Mouse (Mus musculus) right cerebral cortex, postnatal 36 days (tissue): ENCODE data around the gene Pgrmc1.
"Not testable (repeated sequence)": the region's sequence is repeated elsewhere in the genome, so short reads cannot be mapped to it uniquely, and the experiment has no call there.

Experiments used
- DNase-seq, 2 experiments: peaks; one replicate each; pipeline ENCODE4 v3.0.0; 2022; ENCODE audit warnings: low spot score in 2 of 2, mixed read lengths in 1 of 2

The Pgrmc1 gene

GRCm38 (mm10) chrX:36597707-36598389 lies at the start of gene Pgrmc1:
Pgrmc1 (plus strand) TSS chrX:36598206.
- DNase-seq: peak; percentile 61 to 71

- DNase-seq: no peak
These were observed 49.2 kb upstream of the Pgrmc1 start for GRCm38 (mm10) chrX:36548798-36549197.

DNA sequence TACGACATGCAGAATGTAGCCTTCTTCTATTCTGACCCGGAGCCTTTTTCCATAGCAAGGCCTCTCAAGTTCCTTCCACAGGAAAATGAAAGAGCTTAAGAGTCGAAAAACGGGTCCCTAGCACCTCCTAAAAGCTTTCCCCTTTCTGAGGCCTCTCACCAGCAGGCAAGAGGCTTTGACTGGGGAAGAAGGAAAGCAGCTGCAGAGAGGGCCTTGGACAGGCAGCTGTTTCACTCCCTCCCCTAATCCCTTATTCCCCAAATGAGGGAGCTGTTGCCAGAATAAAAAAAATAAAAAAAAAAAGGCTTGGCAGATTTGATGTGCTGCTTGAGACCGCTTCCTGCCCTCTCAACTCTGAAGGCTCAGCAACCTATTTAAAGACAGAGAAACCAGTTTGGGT lies 47.1 kb upstream of the Pgrmc1 start:
- DNase-seq: no peak

GRCm38 (mm10) chrX:36551351-36551750 lies 46.7 kb upstream of the Pgrmc1 start:
- peak in 1 of 2 experiments; percentile 1 for DNase-seq

- DNase-seq: peak in 1 of 2 experiments; percentile 16
These were observed 45.9 kb upstream of the Pgrmc1 start for GRCm38 (mm10) chrX:36552055-36552587.

GRCm38 (mm10) chrX:36552715-36553114 lies 45.3 kb upstream of the Pgrmc1 start:
- no peak for DNase-seq

GRCm38 (mm10) chrX:36555196-36555595 lies 42.8 kb upstream of the Pgrmc1 start:
- DNase-seq: not testable (repeated sequence)

DNA sequence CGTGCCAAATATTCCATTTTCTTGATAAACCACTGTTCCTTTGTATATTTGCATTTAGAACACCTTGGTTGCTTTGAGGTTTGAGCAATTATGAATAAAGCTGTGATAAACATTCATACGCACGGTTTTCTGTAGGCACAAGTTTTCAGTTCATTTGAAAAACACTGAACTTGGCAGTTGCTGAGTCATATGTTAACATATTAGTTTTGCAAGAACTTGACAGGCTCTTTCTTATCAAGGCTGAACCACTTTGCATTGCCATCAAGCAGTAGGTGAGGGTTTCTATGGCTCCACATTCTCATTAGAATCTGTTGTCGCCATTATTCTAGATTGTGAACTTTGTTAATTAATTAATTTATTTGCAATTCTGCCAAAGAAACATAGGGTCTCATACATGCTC lies 37.8 kb upstream of the Pgrmc1 start:
- DNase-seq: no peak

DNA sequence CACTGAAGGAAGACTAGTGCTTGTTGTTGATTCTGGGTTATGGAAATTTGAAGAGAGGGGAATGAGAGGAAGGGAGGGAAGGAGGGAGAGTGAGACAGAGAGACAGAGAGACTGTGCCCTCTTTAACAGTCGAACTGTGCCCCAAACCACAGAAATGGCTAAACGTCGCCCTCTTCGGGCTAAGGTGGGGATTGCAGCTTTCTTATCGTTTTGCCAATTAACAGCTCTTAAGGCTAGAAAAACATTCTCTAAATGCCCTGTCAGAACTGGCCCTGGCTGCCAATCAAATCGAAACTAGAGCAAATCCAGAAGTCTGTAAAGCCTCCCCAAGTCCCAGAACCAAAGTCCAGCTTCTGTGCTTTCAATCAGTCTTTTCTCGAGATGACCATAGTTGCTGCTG lies 36.4 kb upstream of the Pgrmc1 start:
- peak in 1 of 2 experiments; percentile 20 for DNase-seq

- DNase-seq: no peak
These were observed 35.9 kb upstream of the Pgrmc1 start for GRCm38 (mm10) chrX:36562079-36562478.

DNA sequence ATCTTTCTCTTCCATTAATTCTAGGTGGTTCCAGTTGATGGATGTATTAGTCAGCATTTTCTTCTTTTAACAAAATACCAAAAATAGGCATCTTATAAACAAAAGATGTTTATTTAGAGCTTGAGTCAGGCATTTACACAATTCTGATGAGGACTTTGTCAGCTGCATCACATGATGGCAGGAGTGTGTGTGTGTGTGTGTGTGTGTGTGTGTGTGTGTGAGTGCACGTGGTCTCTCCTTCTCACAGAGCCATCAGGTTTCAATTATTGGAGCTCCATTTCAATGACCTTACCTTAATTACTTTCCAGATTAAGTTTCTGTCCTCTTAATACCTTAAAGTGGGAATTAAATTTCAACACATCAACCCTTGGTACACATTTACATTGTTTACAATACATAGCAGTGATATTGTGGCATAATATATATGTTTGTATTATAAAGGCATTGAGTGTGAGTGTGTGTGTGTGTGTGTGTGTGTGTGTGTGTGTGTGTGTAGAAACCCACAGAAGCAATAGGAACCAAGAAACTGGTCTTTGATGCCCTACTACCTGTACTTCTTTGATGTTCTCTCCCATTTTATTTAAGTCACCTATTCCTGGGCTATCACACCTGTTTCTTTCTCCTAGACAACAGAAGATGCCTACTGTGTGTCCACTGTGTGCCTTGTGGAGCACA lies 11.2 kb upstream of the Pgrmc1 start:
- DNase-seq: no peak

DNA sequence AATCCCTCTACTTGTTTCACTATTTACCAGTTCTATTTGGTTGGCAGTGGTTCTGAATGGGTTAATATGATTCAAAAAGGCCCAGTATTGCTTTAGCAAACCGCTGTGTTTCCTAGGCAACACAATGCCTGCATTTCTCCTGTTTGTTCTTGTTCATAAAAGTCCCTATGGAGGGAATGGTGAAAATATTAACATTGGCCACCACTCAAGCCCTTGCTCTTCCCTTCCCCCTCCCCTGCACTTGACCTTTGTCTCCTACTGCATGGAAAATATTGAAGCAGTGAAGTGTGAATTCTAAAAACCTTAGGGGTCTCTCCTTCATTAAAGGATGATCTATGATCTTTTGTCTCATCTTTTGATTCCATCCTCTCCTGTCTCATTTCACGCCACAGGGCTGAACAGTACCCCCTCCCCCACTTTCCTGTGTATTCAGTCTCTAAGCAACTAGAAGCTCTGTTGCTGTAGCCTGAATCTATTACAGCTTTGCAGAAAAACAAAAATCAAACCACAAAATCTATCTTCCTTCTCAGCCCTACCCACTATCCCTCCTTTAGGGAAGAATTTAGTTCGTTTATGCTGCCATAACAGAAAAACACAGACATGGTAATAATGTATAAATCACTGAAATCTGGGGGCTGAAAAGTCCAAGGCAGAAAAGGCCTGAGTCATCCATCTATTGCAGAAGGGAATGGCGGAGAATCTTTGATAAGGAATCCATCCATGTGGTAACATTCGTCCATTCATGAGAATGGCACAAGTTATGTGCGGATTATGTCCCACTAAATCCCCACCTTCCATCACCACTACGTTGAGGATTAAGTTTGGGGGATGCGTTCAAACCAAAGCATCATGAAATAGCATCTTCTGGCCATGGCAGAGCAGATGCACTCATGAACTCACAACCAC lies 10.4 kb upstream of the Pgrmc1 start:
- DNase-seq: no peak

DNA sequence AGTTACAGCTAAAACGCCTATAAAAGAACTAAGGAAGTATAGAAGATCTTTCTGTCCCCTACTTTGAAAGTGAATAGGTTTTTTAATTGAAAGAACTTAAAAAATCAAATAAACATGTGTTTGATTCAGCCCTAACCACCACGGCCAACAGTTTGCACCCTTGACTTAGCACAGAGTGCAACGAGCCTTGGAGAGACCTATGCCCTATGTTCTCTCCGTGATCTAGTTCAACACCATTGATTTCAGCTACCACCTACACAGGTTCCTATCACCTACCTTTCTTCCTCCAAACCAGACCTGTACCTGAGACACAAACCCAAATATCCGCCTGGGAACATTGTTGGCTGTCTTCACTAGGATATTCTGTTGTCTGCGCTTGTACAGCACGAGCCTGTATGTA lies 7.7 kb upstream of the Pgrmc1 start:
- DNase-seq: no peak

- DNase-seq: no peak
These were observed 6.9 kb upstream of the Pgrmc1 start for GRCm38 (mm10) chrX:36591120-36591519.

GRCm38 (mm10) chrX:36591539-36591938 lies 6.5 kb upstream of the Pgrmc1 start:
- DNase-seq: no peak

DNA sequence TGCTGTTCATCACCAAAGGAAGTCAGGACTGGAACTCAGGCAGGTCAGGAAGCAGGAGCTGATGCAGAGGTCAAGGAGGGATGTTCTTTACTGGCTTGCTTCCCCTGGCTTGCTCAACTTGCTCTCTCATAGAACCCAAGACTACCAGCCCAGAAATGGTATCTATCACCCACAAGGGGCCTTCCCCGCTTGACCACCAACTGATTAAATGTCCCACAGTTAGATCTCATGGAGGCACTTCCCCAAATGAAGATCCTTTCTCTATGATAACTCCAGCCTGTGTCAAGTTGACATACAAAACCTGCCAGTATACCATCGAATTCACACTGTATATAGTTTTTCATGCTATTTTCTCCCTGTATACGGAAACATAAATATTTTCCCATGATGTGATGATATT lies 2.8 kb upstream of the Pgrmc1 start:
- DNase-seq: no peak

DNA sequence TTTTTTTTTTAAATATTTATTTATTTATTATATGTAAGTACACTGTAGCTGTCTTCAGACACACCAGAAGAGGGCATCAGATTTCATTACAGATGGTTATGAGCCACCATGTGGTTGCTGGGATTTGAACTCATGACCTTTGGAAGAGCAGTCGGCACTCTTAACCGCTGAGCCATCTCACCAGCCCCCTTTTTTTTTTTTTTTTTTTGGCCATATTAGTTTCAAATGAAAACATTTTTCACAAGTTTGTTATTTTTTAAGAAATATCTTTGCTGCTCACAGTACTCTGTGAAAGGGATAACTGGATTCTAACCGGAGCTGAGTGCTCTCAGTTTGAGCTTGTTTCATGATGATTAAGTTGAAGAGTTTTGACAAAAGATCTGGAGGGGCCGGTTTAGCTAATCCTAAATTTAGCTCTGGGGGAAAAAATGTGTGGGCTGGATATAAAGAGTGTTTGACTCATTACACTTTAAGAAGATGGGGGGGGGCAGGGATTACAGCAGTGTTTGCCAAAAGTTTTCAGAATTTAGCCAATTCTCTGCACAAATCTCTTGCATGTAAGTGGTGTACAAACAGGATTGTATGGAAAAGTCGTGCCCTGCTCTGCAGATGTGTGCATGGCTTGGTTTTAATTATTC lies 1.4 kb upstream of the Pgrmc1 start:
- not testable (repeated sequence) for DNase-seq

DNA sequence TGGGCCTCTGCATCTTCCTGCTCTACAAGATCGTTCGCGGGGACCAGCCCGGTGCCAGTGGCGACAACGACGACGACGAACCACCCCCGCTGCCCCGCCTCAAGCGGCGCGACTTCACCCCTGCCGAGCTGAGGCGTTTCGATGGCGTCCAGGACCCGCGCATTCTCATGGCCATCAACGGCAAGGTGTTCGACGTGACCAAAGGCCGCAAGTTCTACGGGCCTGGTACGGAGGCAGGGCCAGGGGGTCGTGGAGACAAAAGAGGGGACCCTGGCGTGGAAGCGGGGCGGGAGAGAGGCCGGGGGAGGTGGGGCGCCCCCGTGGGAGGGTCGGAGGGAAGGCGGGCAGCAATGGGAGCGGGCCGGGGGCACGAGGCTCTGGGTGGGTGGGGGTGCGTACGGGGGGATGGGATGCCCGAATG lies 394 bp downstream of the Pgrmc1 start:
- DNase-seq: no peak

- peak; percentile 6 to 14 for DNase-seq
These were observed 897 bp downstream of the Pgrmc1 start for GRCm38 (mm10) chrX:36598861-36599344.

DNA sequence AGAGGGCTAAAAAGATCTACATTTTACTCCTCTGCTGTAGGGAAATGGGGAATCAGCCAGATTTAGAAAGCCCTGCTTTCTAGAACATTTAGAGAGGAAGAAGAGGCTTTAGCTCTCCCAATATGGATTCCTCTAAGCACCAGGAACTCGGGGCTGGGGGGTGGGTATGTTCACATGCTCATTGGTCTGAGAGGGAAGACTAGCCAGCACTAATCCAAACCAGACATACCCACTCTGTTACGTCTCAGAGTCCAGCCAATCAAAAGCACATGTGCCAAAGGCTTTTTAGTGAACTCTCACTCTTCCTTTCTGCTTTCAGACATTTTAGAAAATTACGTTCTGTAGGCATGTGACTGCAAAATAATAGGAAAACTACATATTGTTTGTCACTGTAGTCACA lies 1.6 kb downstream of the Pgrmc1 start:
- DNase-seq: no peak

DNA sequence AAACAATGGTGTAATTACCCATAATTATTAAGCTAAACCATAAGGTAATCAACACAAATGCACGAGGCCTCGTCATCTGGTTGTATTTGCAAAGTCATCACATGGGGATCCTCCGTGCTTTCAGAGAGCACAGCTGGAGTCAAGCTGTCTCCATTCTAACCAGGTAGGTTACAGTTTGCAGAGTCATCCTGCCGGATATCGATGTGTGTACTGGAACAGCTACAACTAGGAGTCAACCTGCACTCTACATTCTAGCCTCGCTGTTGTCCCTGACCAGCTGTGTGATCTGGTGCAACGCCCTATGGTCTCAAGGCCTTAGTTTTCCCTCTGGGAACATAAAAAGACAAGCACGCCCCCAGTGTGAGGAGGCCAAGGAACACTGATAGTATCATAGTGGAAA lies 2.1 kb downstream of the Pgrmc1 start:
- DNase-seq: no peak
